Mouse (Mus musculus): ENCODE measurements around the gene Myo16.

GRCm38 (mm10) chr8:10190607-10191006 lies 36.9 kb downstream of the Myo16 start:
- TF ChIP-seq CTCF (IDR thresholded peaks at IDR 0.05) (no peak), EP300 (IDR thresholded peaks at IDR 0.05; ENCODE audit: insufficient read depth, low read depth, low read length) (no peak)

All from heart, adult 2 months (tissue).